Mouse (Mus musculus): Measurements from ENCODE around the gene Gsta1. TPM values are rescaled to one million over a fixed set of nuclear protein-coding genes. Genes with fewer than 3 reads are reported as not detected.
A peak's percentile ranks its signal among the peaks of the same experiment; 100 is the strongest.
"Not testable (repeated sequence)": the region's sequence is repeated elsewhere in the genome, so short reads cannot be mapped to it uniquely, and the experiment has no call there.

The Gsta1 gene
- polyA plus RNA-seq, 1 experiment from 2014 or later = not detected

DNA sequence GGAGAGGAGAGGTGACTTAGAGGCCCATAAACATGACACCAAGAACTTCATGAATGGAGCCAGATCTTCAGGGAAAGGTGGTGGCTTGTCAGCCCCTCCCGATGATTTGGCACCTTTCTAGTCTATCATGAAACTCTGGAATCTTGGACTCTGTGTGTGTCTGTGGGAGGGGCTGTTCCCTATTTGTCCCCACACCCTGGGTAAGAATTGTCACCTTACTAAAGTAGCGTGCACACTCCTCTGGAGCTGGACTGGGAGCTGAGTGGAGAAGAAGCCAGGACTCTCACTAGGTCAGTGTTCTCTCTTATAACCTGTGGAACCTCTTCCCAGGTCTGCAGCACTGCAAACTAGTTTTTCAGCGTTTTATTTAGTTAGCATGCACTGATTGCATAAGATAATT, 26.5 kb downstream of the Gsta1 start, which contains the start of gene Gm3776:
Gm3776 (plus strand) TSS at position 216 of the 400 bp plus-strand sequence.
- not testable (repeated sequence) for H3K4me3 ChIP-seq; H3K36me3 ChIP-seq; ATAC-seq (ENCODE audit: low FRiP score, low read depth); H3K27ac ChIP-seq (replicated peaks); H3K4me2 ChIP-seq (replicated peaks); H3K27me3 ChIP-seq; H3K4me1 ChIP-seq; H3K9ac ChIP-seq (replicated peaks); H3K9me3 ChIP-seq
- 96% methylated on average over 1 of the region's 3 CpGs for WGBS

DNA sequence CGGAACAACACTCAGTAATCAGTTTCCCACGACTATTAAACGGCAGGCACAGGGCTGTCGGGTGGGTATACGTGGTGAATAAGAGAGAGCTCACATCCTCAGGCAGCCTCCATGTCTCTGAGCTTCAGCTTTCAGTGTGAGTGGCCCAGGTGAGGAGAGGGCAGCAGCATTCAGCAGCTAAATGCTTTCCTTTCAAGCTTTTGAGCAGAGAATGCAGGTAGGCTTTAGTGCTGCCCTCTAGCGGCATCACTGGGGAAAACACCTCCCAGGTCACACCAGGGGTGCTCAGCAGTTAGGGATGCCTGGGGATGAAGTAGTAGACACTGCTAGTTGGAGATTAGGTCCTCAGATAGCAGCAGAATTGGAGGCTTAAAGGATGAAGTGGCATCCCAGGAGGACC, 29.2 kb downstream of the Gsta1 start:
- WGBS = 0% methylated on average over 1 of the region's 6 CpGs
- not testable (repeated sequence) for H3K9ac ChIP-seq (replicated peaks); H3K9me3 ChIP-seq; H3K27me3 ChIP-seq; H3K27ac ChIP-seq (replicated peaks); H3K4me3 ChIP-seq; H3K4me2 ChIP-seq (replicated peaks); H3K36me3 ChIP-seq; H3K4me1 ChIP-seq
- ATAC-seq (ENCODE audit: low FRiP score, low read depth) = peak; percentile 54; the same call in 1 of the 2 replicates

DNA sequence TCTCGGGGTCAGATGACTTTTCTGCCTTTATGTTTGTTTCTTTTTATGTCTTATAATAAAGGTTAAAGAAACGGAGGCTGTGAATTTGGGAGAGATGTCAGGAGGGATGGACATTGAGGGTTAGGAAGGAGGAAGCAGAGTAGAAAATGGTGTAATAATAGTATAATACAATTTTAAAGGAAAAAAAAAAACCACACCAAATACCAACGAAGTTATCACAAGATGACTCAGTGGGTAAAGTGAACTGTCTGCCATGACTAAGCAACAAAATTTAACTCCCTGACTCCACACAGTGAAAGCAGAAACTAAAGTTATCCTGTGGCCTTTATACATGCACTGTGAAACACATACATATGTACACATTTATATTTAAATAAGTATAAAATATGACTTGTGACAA, 40.5 kb downstream of the Gsta1 start:
- not testable (repeated sequence) for H3K27me3 ChIP-seq; H3K27ac ChIP-seq (replicated peaks); H3K4me1 ChIP-seq; H3K9ac ChIP-seq (replicated peaks); H3K4me3 ChIP-seq; H3K4me2 ChIP-seq (replicated peaks); H3K36me3 ChIP-seq; ATAC-seq (ENCODE audit: low FRiP score, low read depth); H3K9me3 ChIP-seq
- 89% methylated on average over 3 of the region's 3 CpGs for WGBS

DNA sequence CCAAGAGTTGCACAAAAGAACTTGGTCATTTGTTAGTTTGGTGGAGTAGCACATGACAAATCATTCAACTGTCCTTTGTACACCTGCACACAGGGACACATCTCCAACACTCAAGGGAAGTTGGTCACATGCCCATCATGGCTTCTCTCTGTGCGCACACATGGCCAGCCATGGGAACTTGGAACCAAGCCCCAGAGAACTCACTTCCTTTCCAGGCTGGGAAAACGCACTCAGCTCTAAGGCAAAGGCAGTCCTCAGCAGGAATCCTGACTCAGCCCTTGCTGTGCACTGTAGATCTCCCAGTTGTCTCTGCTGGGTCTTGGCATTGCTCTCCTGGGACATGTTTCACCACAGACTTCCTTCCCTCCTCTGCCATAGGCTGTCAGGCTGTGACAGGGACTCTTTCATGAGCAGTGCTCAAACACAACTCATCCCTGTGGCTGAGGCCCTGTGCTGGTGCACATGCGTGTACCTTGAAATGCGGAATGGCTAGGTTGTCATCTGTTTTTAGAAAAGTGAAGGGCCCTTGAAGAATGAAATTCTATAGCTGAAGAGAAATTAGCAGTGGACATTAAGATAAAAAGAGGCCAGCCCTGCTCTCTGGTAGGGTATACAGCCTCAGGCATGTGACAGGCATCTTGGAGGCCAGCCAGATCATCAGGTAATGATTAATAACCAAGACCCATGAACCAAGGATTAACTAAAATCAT, 51.7 kb downstream of the Gsta1 start:
- not testable (repeated sequence) for ATAC-seq (ENCODE audit: low FRiP score, low read depth); H3K4me3 ChIP-seq; H3K4me2 ChIP-seq (replicated peaks); H3K27ac ChIP-seq (replicated peaks); H3K9me3 ChIP-seq; H3K4me1 ChIP-seq; H3K36me3 ChIP-seq; H3K9ac ChIP-seq (replicated peaks); H3K27me3 ChIP-seq
- 87% methylated on average over 4 of the region's 4 CpGs for WGBS

DNA sequence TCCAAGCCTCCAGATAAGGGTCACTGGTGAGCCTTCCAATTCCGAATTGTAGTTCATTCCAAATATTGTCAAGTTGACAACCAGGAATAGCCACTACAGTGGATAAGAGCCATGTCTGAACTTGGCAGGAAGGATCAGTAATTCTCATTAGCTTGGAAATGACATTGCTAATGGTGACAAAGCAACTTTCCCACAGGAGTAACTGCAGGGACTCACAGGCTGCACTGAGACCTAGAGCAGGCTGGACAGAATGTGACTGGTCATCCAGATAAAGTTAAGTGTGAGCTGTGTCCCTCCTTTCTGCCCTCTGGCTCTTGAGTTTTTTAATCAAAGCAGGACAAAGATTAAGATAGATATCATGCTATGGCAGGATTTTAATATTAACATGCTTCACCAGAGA, 58.6 kb downstream of the Gsta1 start:
- H3K27me3 ChIP-seq; H3K36me3 ChIP-seq; H3K9ac ChIP-seq (replicated peaks); H3K9me3 ChIP-seq; ATAC-seq (ENCODE audit: low FRiP score, low read depth); H3K4me2 ChIP-seq (replicated peaks); H3K27ac ChIP-seq (replicated peaks); H3K4me3 ChIP-seq; H3K4me1 ChIP-seq: not testable (repeated sequence)
- WGBS = 70% methylated on average over 1 of the region's 1 CpGs

DNA sequence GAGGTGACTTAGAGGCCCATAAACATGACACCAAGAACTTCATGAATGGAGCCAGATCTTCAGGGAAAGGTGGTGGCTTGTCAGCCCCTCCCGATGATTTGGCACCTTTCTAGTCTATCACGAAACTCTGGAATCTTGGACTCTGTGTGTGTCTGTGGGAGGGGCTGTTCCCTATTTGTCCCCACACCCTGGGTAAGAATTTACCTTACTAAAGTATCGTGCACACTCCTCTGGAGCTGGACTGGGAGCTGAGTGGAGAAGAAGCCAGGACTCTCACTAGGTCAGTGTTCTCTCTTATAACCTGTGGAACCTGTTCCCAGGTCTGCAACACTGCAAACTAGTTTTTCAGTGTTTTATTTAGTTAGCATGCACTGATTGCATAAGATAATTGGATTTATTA, 59.3 kb downstream of the Gsta1 start, which contains the start of gene Gm10639:
Gm10639 (plus strand) TSS at position 201 of the 400 bp plus-strand sequence.
- WGBS = 81% methylated on average over 3 of the region's 3 CpGs
- not testable (repeated sequence) for ATAC-seq (ENCODE audit: low FRiP score, low read depth); H3K27me3 ChIP-seq

More for the DNA sequence above, 59.3 kb downstream of the Gsta1 start, which contains the start of gene Gm10639:
- H3K4me1 ChIP-seq; H3K9ac ChIP-seq (replicated peaks); H3K27ac ChIP-seq (replicated peaks); H3K36me3 ChIP-seq; H3K4me2 ChIP-seq (replicated peaks); H3K9me3 ChIP-seq; H3K4me3 ChIP-seq: not testable (repeated sequence)

Other genes starting within 250 kb of the Gsta1 start
- 0.10 and 0.14 TPM in 2 replicates for gene Gcm1, start 178.7 kb upstream of the Gsta1 start, polyA plus RNA-seq (2016; fragmentation: Nextera tagmentation; extraction: Ambion mirVana)
- 34.7 and 39.7 TPM in 2 replicates for gene Fbxo9, start 121.6 kb upstream of the Gsta1 start, polyA plus RNA-seq (2016; fragmentation: Nextera tagmentation; extraction: Ambion mirVana)
- gene Ick, start 121.5 kb upstream of the Gsta1 start, polyA plus RNA-seq (2016; fragmentation: Nextera tagmentation; extraction: Ambion mirVana) = 40.1 and 43.3 TPM in 2 replicates
- 20.3 and 24.3 TPM in 2 replicates for gene Gsta4, start 47.9 kb upstream of the Gsta1 start, polyA plus RNA-seq (2016; fragmentation: Nextera tagmentation; extraction: Ambion mirVana)
- gene Gm3776, start 26.5 kb downstream of the Gsta1 start, polyA plus RNA-seq (2016; fragmentation: Nextera tagmentation; extraction: Ambion mirVana) = not detected in 2 replicates
- not detected in 2 replicates for gene Gm10639, start 59.3 kb downstream of the Gsta1 start, polyA plus RNA-seq (2016; fragmentation: Nextera tagmentation; extraction: Ambion mirVana)
- not detected in 2 replicates for gene Omt2a, start 84.1 kb downstream of the Gsta1 start, polyA plus RNA-seq (2016; fragmentation: Nextera tagmentation; extraction: Ambion mirVana)
- gene Omt2b, start 96.9 kb downstream of the Gsta1 start, polyA plus RNA-seq (2016; fragmentation: Nextera tagmentation; extraction: Ambion mirVana) = not detected in 2 replicates
- gene Gsta2, start 125.1 kb downstream of the Gsta1 start, polyA plus RNA-seq (2016; fragmentation: Nextera tagmentation; extraction: Ambion mirVana) = not detected in 2 replicates
- gene Dppa5a, start 137.5 kb downstream of the Gsta1 start, polyA plus RNA-seq (2016; fragmentation: Nextera tagmentation; extraction: Ambion mirVana) = 0.67 TPM in 1 of 2 replicates, not detected in the other
- 2.4 and 3.6 TPM in 2 replicates for gene Ooep, start 148.1 kb downstream of the Gsta1 start, polyA plus RNA-seq (2016; fragmentation: Nextera tagmentation; extraction: Ambion mirVana)
- 0.15 and 0.17 TPM in 2 replicates for gene Ddx43, start 165.1 kb downstream of the Gsta1 start, polyA plus RNA-seq (2016; fragmentation: Nextera tagmentation; extraction: Ambion mirVana)
- 0.39 and 0.77 TPM in 2 replicates for gene Cgas, start 212.6 kb downstream of the Gsta1 start, polyA plus RNA-seq (2016; fragmentation: Nextera tagmentation; extraction: Ambion mirVana)
- 23.6 and 25.7 TPM in 2 replicates for gene Mto1, start 217.6 kb downstream of the Gsta1 start, polyA plus RNA-seq (2016; fragmentation: Nextera tagmentation; extraction: Ambion mirVana)
- 0.98 and 1.2 TPM in 2 replicates for gene Gm17324, start 218.1 kb downstream of the Gsta1 start, polyA plus RNA-seq (2016; fragmentation: Nextera tagmentation; extraction: Ambion mirVana)

Measured in midbrain, embryonic 12.5 days (tissue).